Mouse (Mus musculus) olfactory bulb, adult 2 months (tissue): ENCODE measurements around the gene Stard9. TPM values are rescaled to one million over a fixed set of nuclear protein-coding genes. Genes with fewer than 3 reads are reported as not detected.

Source experiments
- H3K27ac ChIP-seq: fragments of 200-500 bp; 2 replicates; pipeline ENCODE4 v1.5.1; 2012; ENCODE audit warnings: low read depth, low read length; ENCODE audit not compliant: insufficient read depth
- H3K4me1 ChIP-seq: fragments of 200-500 bp; 2 replicates; pipeline ENCODE4 v1.6.1; 2012; ENCODE audit warnings: low read length; ENCODE audit not compliant: control insufficient read depth, insufficient read depth
- H3K4me3 ChIP-seq: fragments of 200-500 bp; 2 replicates; pipeline ENCODE4 v1.5.1; 2012; ENCODE audit warnings: mild to moderate bottlenecking, low read depth, low read length, moderate library complexity; ENCODE audit not compliant: insufficient read depth
- CTCF ChIP-seq: fragments of 200-500 bp; IDR thresholded peaks from 2 replicates; pipeline ENCODE4 v1.5.1; 2012; ENCODE audit warnings: low read depth, mild to moderate bottlenecking, low read length, moderate library complexity; ENCODE audit not compliant: insufficient read depth
- POLR2A ChIP-seq: fragments of 200-500 bp; IDR thresholded peaks from 2 replicates; pipeline ENCODE4 v1.6.1; 2012; ENCODE audit warnings: mild to moderate bottlenecking, low read depth, low read length, moderate library complexity; ENCODE audit not compliant: insufficient read depth
- WGBS: fragments of 180-500 bp; shearing (Covaris S2); methylation state at CpG from one replicate; pipeline ENCODE4 v1.1.7; 2018; 5-methylcytosine and 5-hydroxymethylcytosine counted together
- polyA plus RNA-seq: library from polyadenylated mRNA; stranded (reverse); fragments of >200 nt; gene quantifications from 2 replicates; pipeline ENCODE4 v1.2.4, GENCODE M21; 2012; ENCODE audit warnings: low replicate concordance; ENCODE audit not compliant: missing spikeins, insufficient read depth, insufficient read length

Gene Stard9
- polyA plus RNA-seq, 1 experiment: not detected

GRCm38 (mm10) chr2:120646777-120647176 is 17.9 kb downstream of the Stard9 start:
- no peak overlapping the region for H3K27ac ChIP-seq
- WGBS: 55% methylated on average over 4 of the region's 4 CpGs
- TF ChIP-seq POLR2A: no peak
- TF ChIP-seq CTCF: no peak
- H3K4me3 ChIP-seq: no peak overlapping the region
- H3K4me1 ChIP-seq: no peaks in the 10 kb centered on the region

GRCm38 (mm10) chr2:120652256-120652924 is 23.5 kb downstream of the Stard9 start:
- no peaks in the 10 kb centered on the region for H3K4me1 ChIP-seq
- no peak for TF ChIP-seq POLR2A
- TF ChIP-seq CTCF: no peak
- H3K4me3 ChIP-seq: no peak overlapping the region
- no peak overlapping the region for H3K27ac ChIP-seq
- 63% methylated on average over 7 of the region's 7 CpGs for WGBS

GRCm38 (mm10) chr2:120652925-120653284 is 24.0 kb downstream of the Stard9 start:
- no peak overlapping the region for H3K27ac ChIP-seq
- H3K4me1 ChIP-seq: no peaks in the 10 kb centered on the region
- TF ChIP-seq POLR2A (no peak), CTCF (no peak)
- 64% methylated on average over 7 of the region's 7 CpGs for WGBS
- no peak overlapping the region for H3K4me3 ChIP-seq

GRCm38 (mm10) chr2:120654693-120655092 is 25.8 kb downstream of the Stard9 start:
- 94% methylated on average over 2 of the region's 2 CpGs for WGBS
- no peak for TF ChIP-seq POLR2A
- TF ChIP-seq CTCF: no peak
- H3K27ac ChIP-seq: no peak overlapping the region

GRCm38 (mm10) chr2:120655905-120656304 is 27.0 kb downstream of the Stard9 start:
- no peak for TF ChIP-seq POLR2A
- TF ChIP-seq CTCF: no peak
- Histone ChIP-seq H3K4me1 (no peaks in the 10 kb centered on the region), H3K4me3 (no peak overlapping the region), H3K27ac (no peak overlapping the region)
- 94% methylated on average over 5 of the region's 5 CpGs for WGBS

More at GRCm38 (mm10) chr2:120654693-120655092, 25.8 kb downstream of the Stard9 start:
- Histone ChIP-seq H3K4me3 (no peak overlapping the region), H3K4me1 (no peaks in the 10 kb centered on the region)

- no peak overlapping the region for H3K27ac ChIP-seq
- H3K4me1 ChIP-seq: no peaks in the 10 kb centered on the region
- H3K4me3 ChIP-seq: no peak overlapping the region
- TF ChIP-seq CTCF: no peak
- no peak for TF ChIP-seq POLR2A
- 100% methylated on average over 2 of the region's 2 CpGs for WGBS
Measured at GRCm38 (mm10) chr2:120656711-120657110, 27.8 kb downstream of the Stard9 start.

GRCm38 (mm10) chr2:120658486-120658885 is 29.6 kb downstream of the Stard9 start:
- WGBS: 67% methylated on average over 5 of the region's 5 CpGs

GRCm38 (mm10) chr2:120659318-120659717 is 30.4 kb downstream of the Stard9 start:
- Histone ChIP-seq H3K4me3 (no peak overlapping the region), H3K4me1 (peaks cover 8% of the 10 kb centered on the region), H3K27ac (no peak overlapping the region)
- TF ChIP-seq CTCF (no peak), POLR2A (no peak)

More at GRCm38 (mm10) chr2:120658486-120658885, 29.6 kb downstream of the Stard9 start:
- H3K4me3 ChIP-seq: no peak overlapping the region
- peaks cover 3% of the 10 kb centered on the region for H3K4me1 ChIP-seq
- TF ChIP-seq CTCF (no peak), POLR2A (no peak)
- H3K27ac ChIP-seq: no peak overlapping the region

GRCm38 (mm10) chr2:120660486-120661078 is 31.7 kb downstream of the Stard9 start:
- no peak overlapping the region for H3K4me3 ChIP-seq
- 81% methylated on average over 5 of the region's 5 CpGs for WGBS
- no peak for TF ChIP-seq CTCF
- no peak for TF ChIP-seq POLR2A
- peaks cover 8% of the 10 kb centered on the region for H3K4me1 ChIP-seq
- H3K27ac ChIP-seq: no peak overlapping the region
